Mouse (Mus musculus): ENCODE measurements at regions not wholly inside any gene's neighbourhood (a gene's known extent, or its start where the extent isn't known, plus 50 kb on each side); places are given as distances from the start of the nearest gene placed in this dataset.

DNA sequence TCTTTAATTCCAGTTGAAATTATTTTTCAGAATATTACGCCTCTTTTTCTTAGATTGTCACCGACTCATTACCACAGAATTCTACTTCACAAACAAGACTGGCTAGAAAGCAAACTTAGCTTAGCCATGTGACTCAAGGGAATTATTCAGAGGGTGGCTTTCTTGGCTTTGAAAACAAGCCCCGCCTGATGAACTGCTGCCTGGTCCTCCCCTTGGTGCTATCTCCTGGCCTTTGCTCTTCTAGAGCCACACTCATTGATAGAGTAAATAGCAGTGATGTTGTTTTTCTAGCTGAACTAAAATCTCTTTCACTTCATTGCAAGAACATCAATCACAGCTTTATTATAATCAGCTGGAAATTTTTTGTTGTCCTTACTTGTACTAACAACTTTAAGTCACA lies 713.0 kb upstream of the Cited2 start:
- WGBS = 94% methylated on average over 3 of the region's 3 CpGs
- no peak for ATAC-seq
- Histone ChIP-seq H3K4me1 (ENCODE audit: control insufficient read depth, insufficient read depth, low read length) (no peaks in the 10 kb centered on the region), H3K9ac (ENCODE audit: low read depth, low read length) (no peak overlapping the region), H3K27me3 (ENCODE audit: control insufficient read depth, insufficient read depth, low read depth, low read length) (no peaks in the 10 kb centered on the region), H3K4me2 (ENCODE audit: low read length) (no peak overlapping the region), H3K9me3 (replicated peaks; ENCODE audit: control insufficient read depth, low read length, poor library complexity, severe bottlenecking) (no peaks in the 10 kb centered on the region), H3K4me3 (ENCODE audit: low read depth, low read length) (no peak overlapping the region), H3K36me3 (ENCODE audit: control insufficient read depth, insufficient read depth, low read length) (no peaks in the 10 kb centered on the region), H3K27ac (ENCODE audit: low read length) (no peak overlapping the region)

DNA sequence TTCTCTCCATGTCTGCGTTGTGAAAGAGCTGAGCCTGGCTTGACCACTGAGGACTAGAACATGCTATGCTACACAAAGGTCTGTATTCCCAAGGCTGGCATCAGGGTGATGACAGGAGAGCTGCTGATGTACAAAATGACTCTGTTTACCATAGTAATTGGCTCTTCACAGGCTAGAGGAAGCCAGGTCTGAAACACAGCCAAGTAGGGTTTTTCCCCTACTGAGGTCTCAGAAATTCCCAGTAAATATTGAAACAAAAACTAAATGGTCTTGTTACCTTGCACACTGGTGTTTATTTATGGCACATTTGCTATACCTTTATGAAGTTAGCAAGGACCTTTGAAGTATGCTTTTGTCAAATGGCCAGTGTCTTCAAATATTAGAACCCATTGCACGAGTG lies 711.1 kb upstream of the Cited2 start:
- no peaks in the 10 kb centered on the region for H3K9me3 ChIP-seq (replicated peaks; ENCODE audit: control insufficient read depth, low read length, poor library complexity, severe bottlenecking)
- H3K36me3 ChIP-seq (ENCODE audit: control insufficient read depth, insufficient read depth, low read length) = no peaks in the 10 kb centered on the region
- no peak overlapping the region for H3K9ac ChIP-seq (ENCODE audit: low read depth, low read length)
- H3K4me1 ChIP-seq (ENCODE audit: control insufficient read depth, insufficient read depth, low read length) = no peaks in the 10 kb centered on the region
- no peak overlapping the region for H3K4me3 ChIP-seq (ENCODE audit: low read depth, low read length)
- no peak overlapping the region for H3K27ac ChIP-seq (ENCODE audit: low read length)
- no peak overlapping the region for H3K4me2 ChIP-seq (ENCODE audit: low read length)
- WGBS = 94% methylated on average over 2 of the region's 2 CpGs
- no peaks in the 10 kb centered on the region for H3K27me3 ChIP-seq (ENCODE audit: control insufficient read depth, insufficient read depth, low read depth, low read length)
- no peak for ATAC-seq

DNA sequence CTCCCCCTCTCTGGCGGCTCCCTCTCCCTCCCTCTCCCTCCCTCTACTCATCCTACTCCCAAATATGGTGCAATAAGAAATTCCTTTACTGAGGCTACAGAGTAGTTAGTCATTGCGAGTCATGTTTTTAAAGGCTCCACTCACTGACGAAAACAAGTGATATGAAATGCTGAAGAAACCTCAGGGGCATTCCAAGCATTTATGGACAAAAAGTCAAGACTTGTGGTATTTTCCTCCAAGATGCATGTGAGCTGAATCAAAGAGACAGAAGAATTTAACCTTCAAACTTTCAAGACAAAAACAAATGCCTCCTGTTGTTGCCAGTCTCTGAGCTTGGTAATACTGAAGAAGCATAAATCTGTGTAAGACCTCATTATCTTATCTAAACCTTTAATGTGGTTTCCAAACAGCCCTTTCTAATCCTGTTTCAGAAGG lies 710.5 kb upstream of the Cited2 start:
- Histone ChIP-seq H3K9me3 (replicated peaks; ENCODE audit: control insufficient read depth, low read length, poor library complexity, severe bottlenecking) (no peaks in the 10 kb centered on the region), H3K36me3 (ENCODE audit: control insufficient read depth, insufficient read depth, low read length) (no peaks in the 10 kb centered on the region), H3K27ac (ENCODE audit: low read length) (no peak overlapping the region), H3K4me3 (ENCODE audit: low read depth, low read length) (no peak overlapping the region), H3K9ac (ENCODE audit: low read depth, low read length) (no peak overlapping the region), H3K27me3 (ENCODE audit: control insufficient read depth, insufficient read depth, low read depth, low read length) (no peaks in the 10 kb centered on the region), H3K4me2 (ENCODE audit: low read length) (no peak overlapping the region), H3K4me1 (ENCODE audit: control insufficient read depth, insufficient read depth, low read length) (no peaks in the 10 kb centered on the region)
- ATAC-seq = no peak
- WGBS = 75% methylated on average over 3 of the region's 3 CpGs

DNA sequence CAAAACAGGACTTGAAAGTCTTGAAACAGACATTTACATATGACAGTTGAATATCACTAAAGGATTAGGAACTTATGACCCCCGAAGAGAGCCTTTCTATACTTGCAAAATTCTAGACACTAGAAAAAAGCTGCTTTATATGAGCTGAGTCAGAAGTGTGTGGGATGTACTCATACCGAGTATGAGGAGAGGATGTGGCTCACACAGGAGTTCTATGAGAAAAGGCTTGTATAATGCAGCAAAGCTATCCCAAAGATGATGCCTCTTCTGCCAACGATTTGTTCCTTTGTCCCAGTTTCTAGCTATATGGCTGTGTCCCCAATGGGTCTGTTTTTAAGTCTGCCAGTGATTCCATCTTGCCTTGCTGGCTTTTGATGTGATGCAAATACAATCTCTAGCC lies 708.2 kb upstream of the Cited2 start:
- no peak overlapping the region for H3K27ac ChIP-seq (ENCODE audit: low read length)
- 78% methylated on average over 3 of the region's 3 CpGs for WGBS
- ATAC-seq = no peak
- H3K4me1 ChIP-seq (ENCODE audit: control insufficient read depth, insufficient read depth, low read length) = no peaks in the 10 kb centered on the region
- H3K4me2 ChIP-seq (ENCODE audit: low read length) = no peak overlapping the region
- no peak overlapping the region for H3K4me3 ChIP-seq (ENCODE audit: low read depth, low read length)
- H3K9me3 ChIP-seq (replicated peaks; ENCODE audit: control insufficient read depth, low read length, poor library complexity, severe bottlenecking) = no peaks in the 10 kb centered on the region
- no peaks in the 10 kb centered on the region for H3K27me3 ChIP-seq (ENCODE audit: control insufficient read depth, insufficient read depth, low read depth, low read length)
- no peaks in the 10 kb centered on the region for H3K36me3 ChIP-seq (ENCODE audit: control insufficient read depth, insufficient read depth, low read length)
- H3K9ac ChIP-seq (ENCODE audit: low read depth, low read length) = no peak overlapping the region

DNA sequence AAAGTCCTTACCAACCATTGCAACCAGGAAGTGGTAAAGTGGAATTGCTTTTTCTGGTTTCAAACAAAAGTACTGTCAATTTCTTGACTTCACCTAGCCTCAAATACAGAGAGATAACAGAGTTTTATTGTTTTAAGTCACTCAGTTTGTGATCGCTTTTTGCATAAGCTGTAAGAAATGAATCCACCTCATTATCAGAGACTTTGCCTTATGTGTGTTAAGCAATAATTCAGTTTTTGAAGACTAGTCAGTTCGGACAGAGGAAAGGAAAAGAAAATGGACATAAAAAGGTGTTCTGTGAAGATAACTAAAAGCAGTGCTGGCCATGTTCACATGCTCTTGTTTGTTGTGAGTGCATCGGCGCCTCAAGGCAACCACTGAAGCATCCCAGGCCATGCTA lies 706.2 kb upstream of the Cited2 start:
- WGBS = 91% methylated on average over 4 of the region's 4 CpGs
- no peak for ATAC-seq

DNA sequence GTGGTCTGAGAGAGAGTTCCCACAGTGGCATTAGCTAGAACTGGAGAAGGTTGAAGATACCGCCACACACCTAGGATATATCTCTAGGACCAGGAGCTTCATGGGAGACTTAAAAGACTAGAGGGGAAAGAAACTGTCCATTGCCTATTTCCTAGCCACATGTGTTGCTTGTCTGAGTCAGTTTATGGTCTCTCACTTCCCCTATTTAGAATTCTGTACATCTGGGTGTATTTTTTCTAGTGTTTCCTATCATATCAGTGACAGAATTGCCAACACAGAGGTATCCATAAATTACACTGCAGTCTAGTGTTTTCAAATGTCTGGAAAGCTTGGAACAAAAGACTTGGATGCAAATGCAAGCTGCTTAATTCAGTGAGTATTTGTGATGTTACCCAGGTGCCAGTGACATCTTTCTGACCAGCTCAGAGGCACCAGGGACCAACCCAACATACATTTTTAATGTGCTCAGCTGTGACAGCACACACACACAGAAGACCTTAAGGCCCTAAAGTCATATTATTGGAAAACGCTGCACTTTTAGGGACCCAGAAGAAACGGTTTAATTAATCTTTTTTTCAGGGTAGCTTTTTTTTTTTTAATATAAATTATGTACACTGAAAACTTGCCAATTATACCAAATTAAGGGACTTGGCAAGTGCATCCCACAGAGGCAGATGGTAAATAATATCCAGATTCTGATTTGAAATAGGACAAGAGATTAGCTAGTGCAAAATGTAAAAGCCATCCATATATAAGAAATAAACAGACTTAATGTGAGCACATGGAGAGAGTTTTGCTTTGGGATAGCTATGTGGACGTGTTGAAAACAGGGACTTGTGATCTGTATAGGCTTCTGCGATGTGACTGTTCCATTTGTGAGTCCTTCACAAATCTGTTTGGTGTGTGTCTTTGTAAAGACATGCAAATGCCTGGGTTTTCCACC lies 700.5 kb upstream of the Cited2 start:
- ATAC-seq = peak; percentile 73; the same call in 1 of the 2 replicates
- no peak overlapping the region for H3K4me3 ChIP-seq (ENCODE audit: low read depth, low read length)
- no peaks in the 10 kb centered on the region for H3K9me3 ChIP-seq (replicated peaks; ENCODE audit: control insufficient read depth, low read length, poor library complexity, severe bottlenecking)
- H3K36me3 ChIP-seq (ENCODE audit: control insufficient read depth, insufficient read depth, low read length) = no peaks in the 10 kb centered on the region
- H3K27me3 ChIP-seq (ENCODE audit: control insufficient read depth, insufficient read depth, low read depth, low read length) = no peaks in the 10 kb centered on the region
- H3K4me1 ChIP-seq (ENCODE audit: control insufficient read depth, insufficient read depth, low read length) = peaks cover 2% of the 10 kb centered on the region; the same call in 1 of the 2 replicates
- no peak overlapping the region for H3K9ac ChIP-seq (ENCODE audit: low read depth, low read length)
- no peak overlapping the region for H3K4me2 ChIP-seq (ENCODE audit: low read length)
- H3K27ac ChIP-seq (ENCODE audit: low read length) = no peak overlapping the region
- 61% methylated on average over 5 of the region's 5 CpGs for WGBS

More for the DNA sequence above, 706.2 kb upstream of the Cited2 start:
- H3K27ac ChIP-seq (ENCODE audit: low read length) = no peak overlapping the region
- H3K9ac ChIP-seq (ENCODE audit: low read depth, low read length) = no peak overlapping the region
- no peaks in the 10 kb centered on the region for H3K4me1 ChIP-seq (ENCODE audit: control insufficient read depth, insufficient read depth, low read length)
- no peaks in the 10 kb centered on the region for H3K9me3 ChIP-seq (replicated peaks; ENCODE audit: control insufficient read depth, low read length, poor library complexity, severe bottlenecking)
- no peak overlapping the region for H3K4me2 ChIP-seq (ENCODE audit: low read length)
- no peak overlapping the region for H3K4me3 ChIP-seq (ENCODE audit: low read depth, low read length)
- no peaks in the 10 kb centered on the region for H3K27me3 ChIP-seq (ENCODE audit: control insufficient read depth, insufficient read depth, low read depth, low read length)
- no peaks in the 10 kb centered on the region for H3K36me3 ChIP-seq (ENCODE audit: control insufficient read depth, insufficient read depth, low read length)

DNA sequence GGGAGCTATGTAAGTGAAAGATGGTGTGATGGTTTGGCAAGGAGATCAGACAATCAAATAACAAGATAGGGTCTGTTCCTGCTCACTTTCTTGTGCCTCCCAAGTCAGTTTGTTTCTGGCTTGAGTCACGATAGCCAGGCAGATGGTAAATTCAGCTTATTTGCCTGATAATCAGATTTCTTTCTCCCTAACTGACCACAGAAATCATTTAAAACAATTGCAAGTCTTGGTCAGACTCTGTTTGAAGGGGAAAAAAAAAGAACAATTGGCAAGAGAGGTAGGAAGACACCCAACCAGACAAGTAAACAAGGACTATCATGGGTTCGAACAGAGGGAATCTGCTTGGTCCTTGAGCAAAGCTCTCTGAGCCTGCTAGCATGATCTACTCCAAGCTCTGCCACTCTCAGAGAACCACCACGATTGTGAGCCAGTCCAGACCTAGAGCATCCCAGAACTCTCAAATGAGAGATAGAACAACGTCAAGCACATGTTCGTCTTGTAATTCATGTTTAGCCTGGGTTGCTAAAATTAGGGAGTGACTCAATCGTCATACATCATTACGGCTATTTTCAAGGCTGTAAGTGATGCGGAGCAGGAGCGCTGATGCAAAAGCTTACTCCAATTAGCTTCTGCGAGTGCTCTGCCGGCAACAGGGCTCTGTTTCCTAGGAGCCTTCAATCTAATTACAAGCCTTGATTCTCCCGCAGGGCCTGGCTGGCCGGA lies 699.3 kb upstream of the Cited2 start:
- Histone ChIP-seq H3K4me1 (ENCODE audit: control insufficient read depth, insufficient read depth, low read length) (peaks cover 2% of the 10 kb centered on the region; the same call in 1 of the 2 replicates), H3K9me3 (replicated peaks; ENCODE audit: control insufficient read depth, low read length, poor library complexity, severe bottlenecking) (no peaks in the 10 kb centered on the region), H3K27me3 (ENCODE audit: control insufficient read depth, insufficient read depth, low read depth, low read length) (no peaks in the 10 kb centered on the region), H3K9ac (ENCODE audit: low read depth, low read length) (no peak overlapping the region), H3K27ac (ENCODE audit: low read length) (no peak overlapping the region), H3K36me3 (ENCODE audit: control insufficient read depth, insufficient read depth, low read length) (no peaks in the 10 kb centered on the region), H3K4me3 (ENCODE audit: low read depth, low read length) (no peak overlapping the region), H3K4me2 (ENCODE audit: low read length) (no peak overlapping the region)
- WGBS = 44% methylated on average over 13 of the region's 13 CpGs
- peak; percentile 58; the same call in 1 of the 2 replicates for ATAC-seq

DNA sequence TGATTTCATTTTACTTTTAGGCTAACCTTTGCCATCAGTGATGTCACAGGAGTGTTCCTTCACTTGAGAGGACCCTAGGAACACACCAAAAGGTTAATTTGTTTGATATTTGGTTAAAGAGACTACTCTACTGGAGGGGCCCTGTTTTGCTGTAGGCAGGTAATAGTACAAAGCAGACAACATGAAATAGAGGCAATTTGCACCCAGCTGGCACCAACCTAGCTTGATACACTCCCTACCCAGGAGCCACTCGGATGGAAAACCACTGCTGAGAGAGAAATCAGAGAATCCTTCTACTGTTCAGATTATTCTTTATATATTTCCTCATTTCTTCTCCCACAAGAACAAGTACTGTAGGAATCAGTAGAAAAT lies 698.7 kb upstream of the Cited2 start:
- no peak overlapping the region for H3K4me2 ChIP-seq (ENCODE audit: low read length)
- H3K4me3 ChIP-seq (ENCODE audit: low read depth, low read length) = no peak overlapping the region
- no peak overlapping the region for H3K9ac ChIP-seq (ENCODE audit: low read depth, low read length)
- peaks cover 2% of the 10 kb centered on the region; the same call in 1 of the 2 replicates for H3K4me1 ChIP-seq (ENCODE audit: control insufficient read depth, insufficient read depth, low read length)
- H3K27ac ChIP-seq (ENCODE audit: low read length) = no peak overlapping the region
- WGBS = 42% methylated on average over 1 of the region's 1 CpGs
- no peaks in the 10 kb centered on the region for H3K36me3 ChIP-seq (ENCODE audit: control insufficient read depth, insufficient read depth, low read length)
- H3K27me3 ChIP-seq (ENCODE audit: control insufficient read depth, insufficient read depth, low read depth, low read length) = no peaks in the 10 kb centered on the region
- ATAC-seq = peak; percentile 39; the same call in 1 of the 2 replicates
- no peaks in the 10 kb centered on the region for H3K9me3 ChIP-seq (replicated peaks; ENCODE audit: control insufficient read depth, low read length, poor library complexity, severe bottlenecking)

All from midbrain, embryonic 16.5 days (tissue).